Mouse (Mus musculus) skeletal muscle tissue, adult 2 months (tissue): Measurements from ENCODE around the gene Mrps23.
"Not testable (repeated sequence)": the region's sequence is repeated elsewhere in the genome, so short reads cannot be mapped to it uniquely, and the experiment has no call there.

Source experiments
- DNase-seq: peaks from one replicate; pipeline ENCODE4 v3.0.0-alpha.2; 2012; ENCODE audit warnings: low read depth, low spot score

The Mrps23 gene

DNA sequence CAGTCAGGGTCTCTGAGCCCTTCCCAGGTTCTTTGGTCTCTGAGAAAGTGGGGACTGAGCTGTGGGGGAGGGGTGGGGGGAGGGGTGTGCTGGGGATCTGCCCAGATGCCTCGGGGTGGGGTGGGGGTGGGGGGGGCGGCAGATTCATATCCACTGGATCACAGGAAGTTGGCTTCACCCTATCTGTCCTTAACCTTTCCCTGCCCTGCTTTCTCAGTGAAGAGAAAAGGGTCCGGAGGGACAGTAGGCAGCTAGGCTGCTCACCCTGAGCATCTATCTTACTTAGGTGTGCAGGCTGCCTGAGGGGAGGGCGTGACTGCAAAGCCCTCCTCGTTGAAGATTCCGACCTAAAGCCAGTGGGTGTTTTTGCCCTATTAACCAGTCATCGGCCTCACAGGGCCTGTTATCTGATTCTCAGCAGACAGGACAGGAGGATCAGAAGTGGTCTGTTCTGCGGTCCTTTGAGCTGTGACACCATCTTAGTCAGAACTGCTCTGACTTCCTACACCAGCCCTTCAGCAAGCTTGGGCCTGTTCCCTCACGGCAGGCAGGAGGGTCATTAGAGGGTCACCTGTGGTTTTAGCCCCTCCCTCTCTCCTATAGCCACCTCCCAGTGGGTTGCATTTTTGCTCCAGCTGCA is 30.7 kb upstream of the Mrps23 start:
- DNase-seq: no peak

DNA sequence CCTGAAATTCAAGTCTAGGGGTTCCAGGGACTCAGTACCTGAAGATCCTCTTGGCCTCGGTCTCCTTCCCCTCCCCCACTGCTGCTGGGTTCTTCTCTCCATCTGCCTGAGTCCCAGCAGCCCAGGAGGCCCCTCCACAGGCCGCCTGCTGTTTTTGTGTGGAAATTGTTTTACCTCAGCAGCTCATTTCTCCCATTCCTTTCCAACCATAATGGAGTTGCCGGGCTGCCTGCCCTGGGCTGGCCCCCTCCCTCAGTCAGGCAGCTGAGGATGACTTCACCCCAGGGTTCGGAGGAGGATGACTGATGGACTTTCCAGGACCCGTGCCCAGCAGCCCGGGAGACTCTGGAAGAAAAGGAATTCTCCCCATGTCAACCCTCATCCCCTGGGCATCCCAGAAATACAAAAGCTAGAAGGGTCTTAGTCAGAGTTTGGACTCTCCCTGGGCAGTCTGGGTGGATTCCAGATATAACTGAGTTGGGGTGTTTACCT is 23.7 kb upstream of the Mrps23 start:
- no peak for DNase-seq

DNA sequence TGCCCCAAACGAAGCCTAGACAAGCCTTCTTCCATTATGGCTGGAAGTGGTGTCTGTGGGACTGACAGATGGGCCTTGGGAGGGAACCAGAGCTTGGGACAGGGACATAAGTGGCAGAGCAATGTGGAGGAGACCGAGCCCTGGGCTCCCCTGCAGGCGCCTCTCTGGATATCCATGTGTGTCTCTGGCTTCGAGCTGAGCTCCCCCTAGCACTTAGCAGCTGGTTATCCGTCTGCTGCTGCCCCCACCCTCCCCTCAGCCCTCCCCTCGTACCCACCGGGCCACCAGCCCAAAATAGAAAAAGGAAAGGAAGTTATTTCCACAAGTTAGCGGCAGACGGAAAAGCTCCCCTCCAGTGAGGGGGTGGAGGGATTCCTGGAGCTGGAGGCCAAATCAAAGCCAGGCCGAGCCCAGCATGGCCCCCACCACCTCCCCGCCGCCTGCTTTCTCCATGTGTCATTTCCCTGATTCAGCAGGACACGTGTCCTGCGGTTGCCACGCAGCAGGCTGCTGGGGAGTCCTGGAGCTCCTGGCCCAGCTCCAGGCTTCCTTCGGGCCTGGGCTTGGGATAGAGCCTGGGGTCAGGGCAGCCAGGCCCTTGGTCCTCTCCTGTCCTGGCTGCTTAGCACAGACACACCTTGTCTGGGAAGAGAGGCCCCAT is 23.1 kb upstream of the Mrps23 start:
- DNase-seq: peak; percentile 92

GRCm38 (mm10) chr11:88184632-88185180 is 19.5 kb upstream of the Mrps23 start:
- DNase-seq: peak; percentile 74

- no peak for DNase-seq
These were observed 17.9 kb upstream of the Mrps23 start for GRCm38 (mm10) chr11:88186078-88186946.

DNA sequence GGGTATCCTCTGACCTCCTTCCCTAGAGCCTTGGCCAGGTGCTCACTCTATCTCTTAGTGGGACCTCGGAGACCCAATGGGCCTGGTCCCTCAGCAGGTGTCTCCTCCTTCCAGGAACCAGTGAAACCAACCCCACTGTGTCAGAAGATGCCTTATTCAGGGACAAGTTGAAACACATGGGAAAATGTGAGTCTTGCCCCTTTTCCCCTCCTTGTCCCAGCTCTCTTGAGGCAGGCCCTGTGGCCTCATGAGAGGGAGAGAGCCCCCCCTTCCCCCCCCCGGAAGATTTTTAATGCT is 17.3 kb upstream of the Mrps23 start:
- no peak for DNase-seq

DNA sequence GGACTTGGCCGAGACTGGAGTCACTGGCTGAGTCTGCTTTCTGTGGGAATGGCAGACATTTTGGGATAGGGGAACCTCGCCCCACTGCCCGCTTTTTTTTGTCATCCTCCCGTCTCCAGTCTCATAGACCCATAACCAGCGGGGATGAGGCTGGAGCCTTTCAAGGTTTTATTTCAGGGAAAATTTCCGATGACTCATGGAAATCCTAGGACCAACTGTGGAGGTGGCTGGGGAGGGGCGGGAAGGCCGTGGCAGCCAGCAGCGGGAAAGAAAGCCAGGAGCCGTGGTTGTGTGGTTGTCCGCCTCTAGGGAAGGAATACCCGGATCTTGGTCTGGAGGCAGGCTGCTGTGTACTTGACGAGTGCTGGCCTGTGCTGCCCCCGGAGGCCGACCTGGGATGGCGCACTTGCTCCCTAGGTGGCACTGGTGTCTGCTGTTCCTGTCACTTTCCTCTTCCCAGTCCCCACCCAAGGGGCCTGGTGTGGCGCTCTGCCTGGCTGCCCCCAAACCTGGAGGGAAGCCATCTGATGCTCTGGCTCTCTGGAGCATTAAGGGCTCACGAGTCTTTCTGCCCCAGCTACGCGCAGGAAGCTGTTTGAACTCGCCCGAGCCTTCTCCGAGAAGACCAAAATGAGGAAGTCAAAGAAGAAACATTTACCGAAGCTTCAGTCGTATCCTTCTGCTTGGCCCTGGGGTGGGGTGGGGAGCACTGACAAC is 16.6 kb upstream of the Mrps23 start:
- DNase-seq: peak; percentile 91

DNA sequence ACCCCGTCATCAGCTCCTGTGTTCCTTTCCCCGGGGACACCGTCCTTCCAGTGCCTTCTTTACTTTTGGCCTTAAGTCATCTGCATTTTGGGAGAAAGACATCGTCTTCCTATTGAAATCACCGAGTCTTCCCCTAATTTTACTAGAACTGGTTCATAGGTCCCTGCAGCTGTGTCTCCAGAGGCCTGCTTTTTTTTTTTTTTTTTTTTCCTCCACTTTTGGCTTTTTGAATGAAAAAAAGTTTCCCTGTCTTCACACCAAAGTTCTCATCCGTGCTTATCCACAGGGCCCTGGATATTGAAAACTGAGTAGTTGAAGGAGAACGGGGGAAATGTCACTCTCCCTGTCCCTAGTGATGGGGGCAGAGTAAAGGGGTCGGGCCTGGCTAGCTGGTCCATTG is 16.0 kb upstream of the Mrps23 start:
- no peak for DNase-seq

- DNase-seq: no peak
These were observed 15.6 kb upstream of the Mrps23 start for GRCm38 (mm10) chr11:88188635-88189034.

- no peak for DNase-seq
These were observed 11.6 kb upstream of the Mrps23 start for GRCm38 (mm10) chr11:88192595-88192994.

DNA sequence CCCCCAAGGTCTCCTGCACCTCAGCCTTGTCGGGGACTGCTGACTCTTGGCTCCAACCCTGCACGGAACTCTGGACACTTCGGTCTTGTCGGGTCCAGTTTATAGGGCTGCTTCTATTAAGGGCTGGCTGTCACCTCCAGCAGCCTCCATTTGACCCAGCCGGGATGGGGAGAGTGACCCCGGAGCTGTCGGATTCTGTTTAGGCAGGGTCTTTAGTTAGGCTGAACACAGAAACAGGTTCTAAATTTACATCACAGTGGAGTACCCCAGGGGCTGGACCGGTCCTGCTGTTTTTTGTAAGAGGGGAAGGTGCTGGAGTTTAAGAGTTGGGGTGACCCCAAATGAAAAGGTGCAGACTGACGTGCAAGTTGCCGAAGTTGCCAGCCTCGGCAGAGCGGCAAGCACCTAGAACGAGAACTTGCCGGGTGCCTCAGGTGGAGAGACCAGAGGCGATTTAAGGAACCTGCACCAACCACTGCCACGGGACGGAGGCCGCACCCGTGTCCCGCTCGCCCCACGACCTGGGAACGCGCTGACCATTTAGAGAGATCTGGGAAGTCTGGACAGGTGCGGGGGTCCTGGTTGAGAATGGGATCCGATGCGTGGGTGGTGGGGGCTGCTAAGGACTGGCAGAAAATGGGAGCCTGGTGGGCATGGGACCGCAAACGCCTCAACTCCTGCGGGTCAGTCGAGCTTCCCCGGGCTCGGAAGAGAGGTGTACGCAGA is 10.9 kb upstream of the Mrps23 start:
- DNase-seq: no peak

GRCm38 (mm10) chr11:88193824-88194696 is 10.1 kb upstream of the Mrps23 start:
- no peak for DNase-seq

DNA sequence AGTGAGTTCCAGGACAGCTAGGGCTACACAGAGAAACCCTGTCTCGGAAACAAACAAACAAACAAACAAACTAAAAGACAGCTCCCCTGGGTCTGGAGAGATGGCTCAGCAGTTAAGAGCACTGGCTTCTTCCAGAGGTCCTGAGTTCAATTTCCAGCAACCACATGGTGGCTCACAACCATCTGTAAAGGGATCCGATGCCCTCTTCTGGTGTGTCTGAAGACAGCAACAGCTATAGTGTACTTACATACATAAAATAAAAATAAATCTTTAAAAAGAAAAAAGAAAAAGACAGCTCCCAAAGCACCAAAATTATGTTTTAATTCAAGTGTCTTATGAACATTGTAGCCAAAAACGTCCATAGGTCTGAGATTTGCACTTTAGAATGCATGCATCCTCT is 8.5 kb upstream of the Mrps23 start:
- not testable (repeated sequence) for DNase-seq

DNA sequence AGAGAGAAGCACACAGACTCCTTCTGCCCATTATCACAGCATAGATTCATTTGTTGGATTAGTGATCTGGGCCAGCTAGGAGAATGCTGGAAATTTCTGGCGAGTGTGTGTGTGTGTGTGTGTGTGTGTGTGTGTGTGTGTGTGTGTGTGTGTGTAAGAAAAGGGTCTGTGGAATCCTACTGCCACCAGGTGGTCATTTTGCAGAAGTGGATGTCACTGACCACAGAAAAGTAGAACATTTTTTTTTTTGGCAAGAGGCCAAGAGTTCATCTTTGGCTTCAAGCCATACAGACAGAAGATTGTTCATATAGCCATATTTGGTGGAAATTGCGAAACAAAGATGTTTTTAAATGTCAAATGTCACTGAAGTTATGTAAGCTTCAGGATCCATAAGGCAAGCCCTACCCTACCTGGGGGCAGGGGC is 7.0 kb upstream of the Mrps23 start:
- peak; percentile 83 for DNase-seq

DNA sequence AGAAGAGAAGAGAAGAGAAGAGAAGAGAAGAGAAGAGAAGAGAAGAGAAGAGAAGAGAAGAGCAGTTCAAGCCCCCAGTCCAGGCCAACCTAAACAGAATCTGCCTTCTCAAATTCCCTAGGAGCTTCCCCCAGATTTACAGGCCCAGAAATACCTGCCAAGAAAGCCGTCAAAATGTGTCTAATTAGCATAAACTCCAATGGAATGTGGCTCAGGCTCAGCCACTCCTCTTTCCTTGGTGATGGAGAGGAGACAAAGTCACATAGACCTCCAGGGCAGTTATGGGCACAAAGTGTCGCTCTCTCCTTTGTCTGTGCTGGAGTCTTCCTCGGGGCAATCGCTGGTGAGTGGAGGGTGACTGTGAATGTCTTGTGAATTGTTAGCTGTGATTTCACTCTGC is 6.0 kb upstream of the Mrps23 start:
- DNase-seq: no peak

DNA sequence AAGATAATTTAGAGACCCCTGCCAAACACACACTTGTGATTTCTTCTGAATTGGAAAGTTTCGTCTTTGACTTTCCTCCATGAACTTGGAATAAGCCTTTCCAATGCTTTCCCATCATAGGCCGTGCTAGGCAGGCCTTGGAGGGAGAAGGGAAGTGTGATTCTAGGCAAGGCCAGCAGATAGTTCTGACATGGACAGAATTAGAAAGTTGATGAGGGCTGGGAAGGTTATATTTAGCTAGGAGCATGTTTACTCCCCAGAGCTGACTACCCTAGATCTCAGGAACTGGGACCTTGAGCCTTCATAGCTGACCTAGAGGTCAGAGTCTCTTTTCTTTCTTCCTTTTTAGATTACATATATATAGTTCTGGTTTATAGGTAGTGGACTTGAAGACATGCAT is 3.0 kb upstream of the Mrps23 start:
- peak; percentile 82 for DNase-seq

DNA sequence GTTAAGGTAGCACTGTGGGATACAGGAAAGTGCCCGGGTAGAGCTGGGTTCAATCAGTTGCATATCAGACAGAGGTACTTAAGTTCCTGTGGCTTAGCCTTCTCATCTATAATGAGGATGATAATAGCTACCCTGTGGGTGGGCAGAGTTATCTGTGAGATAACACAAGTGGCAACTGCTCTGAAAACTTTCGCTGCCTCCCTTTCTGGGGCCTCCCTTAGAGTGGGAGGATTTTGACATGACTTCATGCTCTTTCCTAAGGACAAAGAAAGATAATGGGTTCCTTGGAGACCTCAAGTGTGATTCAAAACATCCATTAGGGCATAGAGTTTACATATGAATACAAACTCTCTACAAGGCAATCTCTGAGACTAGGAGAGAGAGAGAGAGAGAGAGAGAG is 2.1 kb upstream of the Mrps23 start:
- no peak for DNase-seq

DNA sequence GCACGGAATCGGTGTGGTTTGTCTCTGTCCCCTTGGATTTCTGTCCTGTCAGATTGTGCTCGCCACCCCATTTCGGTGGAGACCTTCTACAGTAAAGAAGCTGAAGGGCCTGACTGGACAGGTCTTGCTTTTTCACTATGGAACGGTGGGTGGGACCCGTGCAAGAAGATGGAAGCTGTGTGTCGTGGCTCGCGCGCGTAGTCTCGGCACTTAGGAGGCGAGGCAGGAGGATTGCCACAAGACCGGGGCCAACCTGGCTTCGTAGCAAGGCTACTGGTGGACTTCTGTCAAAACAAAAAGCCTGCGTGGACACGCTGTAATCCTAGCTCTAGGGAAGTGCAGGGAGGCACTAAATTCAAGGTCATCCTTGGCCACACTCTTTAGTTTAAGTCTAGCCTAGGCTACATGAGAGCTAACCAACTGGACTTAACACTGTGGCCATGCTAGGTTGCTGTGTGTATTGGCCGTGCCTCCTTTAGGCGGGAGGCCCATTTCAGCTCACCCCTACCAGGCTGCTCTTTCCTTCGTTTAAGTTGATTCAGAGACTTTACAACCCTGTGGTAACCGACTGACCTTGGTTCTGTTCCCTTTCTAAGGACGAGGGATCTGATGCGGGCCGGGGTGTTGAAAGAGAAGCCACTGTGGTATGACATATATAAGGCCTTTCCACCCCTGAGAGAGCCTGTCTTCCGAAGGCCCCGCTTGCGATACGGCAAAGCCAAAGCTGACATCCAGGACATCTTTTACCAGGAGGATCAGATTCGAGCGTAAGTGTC is 593 bp downstream of the Mrps23 start:
- DNase-seq: no peak

DNA sequence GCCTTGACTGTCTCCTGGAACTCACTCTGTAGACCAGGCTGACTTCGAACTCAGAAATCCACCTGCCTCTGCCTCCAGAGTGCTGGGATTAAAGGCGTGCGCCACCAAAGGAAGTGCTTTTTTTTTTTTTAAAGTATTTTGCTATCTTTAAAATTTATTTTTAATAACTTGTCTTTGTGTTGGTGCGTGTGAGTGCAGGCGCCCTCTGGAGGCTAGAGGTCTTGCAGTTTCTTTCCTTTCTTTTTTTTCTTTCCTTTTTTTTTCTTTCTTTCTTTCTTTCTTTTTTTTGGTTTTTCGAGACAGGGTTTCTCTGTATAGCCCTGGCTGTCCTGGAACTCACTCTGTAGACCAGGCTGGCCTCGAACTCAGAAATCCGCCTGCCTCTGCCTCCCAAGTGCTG is 2.4 kb downstream of the Mrps23 start:
- not testable (repeated sequence) for DNase-seq
